Mouse (Mus musculus) adrenal gland, adult (tissue): ENCODE measurements around the gene Ccdc155.
"Not testable (repeated sequence)": the region's sequence is repeated elsewhere in the genome, so short reads cannot be mapped to it uniquely, and the experiment has no call there.

ENCODE experiments used
- DNase-seq, 2 experiments: peaks; one replicate each; pipeline ENCODE4 v3.0.0; 2022 to 2023; ENCODE audit warnings: low spot score in 1 of 2; ENCODE audit not compliant: inconsistent age in 2 of 2

Gene Ccdc155

DNA sequence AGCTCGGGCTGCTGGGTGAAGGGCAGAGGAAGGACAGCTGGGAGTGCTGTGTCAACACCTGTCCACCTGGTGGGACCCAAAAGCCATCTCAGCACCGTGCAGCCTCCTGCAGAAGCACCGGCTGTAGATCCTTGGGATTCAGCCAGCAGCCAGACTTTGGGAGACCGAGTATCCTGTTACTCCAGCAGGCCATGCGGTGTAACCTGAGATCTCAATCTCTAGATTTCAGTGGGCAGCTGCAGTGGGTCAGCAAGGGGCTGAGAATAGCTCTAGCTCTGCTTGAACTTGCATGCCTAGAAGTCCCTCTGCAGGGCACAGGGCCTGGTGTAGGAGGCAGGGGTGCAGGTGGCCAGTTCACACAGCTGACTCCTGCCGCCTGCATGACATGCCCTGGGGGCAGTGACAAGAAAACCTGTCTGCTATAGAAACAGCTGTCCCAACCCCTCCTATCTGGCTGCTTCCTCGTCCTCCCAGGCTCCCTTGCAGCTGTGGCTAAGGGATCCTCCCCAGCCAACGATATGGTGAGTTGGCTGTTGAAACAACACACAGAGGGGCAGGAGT lies 12.8 kb downstream of the Ccdc155 start:
- DNase-seq = no peak

DNA sequence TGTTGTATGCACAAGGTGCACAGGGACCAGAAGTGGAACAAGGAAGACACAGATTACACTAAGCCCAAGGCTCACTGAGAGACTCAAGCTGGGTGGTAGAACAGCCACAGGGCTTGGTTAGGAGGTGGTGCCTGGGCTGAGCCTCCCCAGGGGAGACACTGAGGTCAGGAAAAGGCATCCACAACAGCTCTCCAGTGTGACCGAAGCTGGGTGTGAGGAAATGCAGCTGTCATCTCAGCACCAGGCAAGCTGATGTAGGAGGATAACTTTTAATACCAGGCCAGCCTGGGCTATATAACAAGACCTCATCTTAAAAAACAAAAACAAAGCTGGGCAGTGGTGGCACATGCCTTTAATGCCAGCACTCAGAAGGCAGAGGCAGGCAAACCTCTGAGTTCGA lies 13.5 kb downstream of the Ccdc155 start:
- no peak for DNase-seq

DNA sequence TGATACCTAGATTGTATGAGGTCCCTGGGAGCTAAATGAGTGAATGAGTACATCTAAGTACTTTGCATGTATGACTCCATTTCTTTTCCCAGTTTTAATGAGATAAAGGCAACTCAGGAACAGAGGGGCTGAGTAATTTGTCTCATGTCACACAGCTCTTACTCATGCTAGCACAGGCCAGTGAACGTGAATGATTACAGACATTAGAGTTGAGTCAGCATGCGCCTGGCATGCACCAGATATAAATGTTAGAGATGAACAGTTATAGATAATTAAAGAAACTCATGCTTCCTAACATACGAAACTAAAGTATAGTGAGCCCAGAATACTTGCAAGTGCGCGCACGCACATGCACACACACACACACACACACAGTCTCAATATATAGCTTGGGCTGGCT lies 14.5 kb downstream of the Ccdc155 start:
- no peak for DNase-seq

DNA sequence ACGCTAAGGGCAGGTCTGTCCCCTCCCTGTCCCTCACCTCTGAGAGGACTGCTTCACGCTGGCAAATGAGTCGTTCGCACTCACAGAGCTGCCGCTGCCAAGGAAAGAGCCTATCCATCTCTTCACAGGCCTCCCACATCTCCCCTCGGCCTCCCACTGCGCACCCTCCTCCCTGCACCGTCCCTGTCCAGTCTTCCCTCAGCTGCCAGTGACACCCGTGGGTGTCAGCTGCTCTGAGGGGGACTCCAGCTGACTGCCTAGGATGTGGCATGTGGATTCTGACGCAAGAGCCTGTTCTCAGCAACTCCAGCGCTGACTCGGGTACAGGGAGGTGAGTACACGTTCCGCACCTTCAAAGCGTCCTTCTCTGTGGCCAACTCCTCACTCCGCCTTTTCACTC lies 15.1 kb downstream of the Ccdc155 start:
- no peak for DNase-seq

DNA sequence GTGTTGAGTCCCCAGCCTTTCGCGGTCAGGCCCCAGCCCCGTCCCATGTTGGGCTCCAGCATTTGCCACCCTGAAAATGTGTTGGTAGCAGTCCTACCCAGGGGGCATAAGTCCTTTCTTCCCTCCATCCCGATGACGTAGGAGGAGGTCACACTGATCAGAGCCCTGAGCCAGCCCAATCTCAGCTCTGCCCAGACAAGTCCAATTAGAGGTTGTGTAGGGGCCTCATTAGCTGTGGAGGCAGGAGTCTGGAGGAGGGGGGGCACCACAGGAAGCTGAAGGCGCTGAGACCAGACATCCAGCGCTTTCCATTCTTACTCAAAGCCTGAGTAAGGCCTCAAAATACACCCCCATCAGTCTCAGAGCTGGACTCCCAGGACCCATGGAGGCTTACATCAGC lies 18.8 kb downstream of the Ccdc155 start:
- DNase-seq = no peak

DNA sequence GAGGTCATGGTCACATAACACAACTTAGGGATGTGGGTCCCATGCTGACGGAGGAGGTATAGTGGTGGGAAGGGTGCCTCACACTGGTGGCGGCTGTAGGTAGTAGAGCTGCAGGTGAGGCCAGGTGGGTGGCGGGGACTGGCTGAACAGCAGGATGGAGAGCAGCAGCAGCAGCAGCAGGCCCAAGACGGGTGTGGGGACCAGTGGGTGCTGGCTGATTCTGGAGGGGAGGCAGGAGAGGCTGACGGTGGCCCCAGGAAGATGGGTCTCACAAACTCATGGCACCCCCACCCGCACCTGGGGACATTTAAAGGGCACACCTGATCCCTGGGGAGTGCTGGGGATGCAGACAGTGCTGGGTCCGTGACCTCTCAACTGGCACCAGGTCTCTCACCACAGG lies 21.0 kb downstream of the Ccdc155 start:
- no peak for DNase-seq

DNA sequence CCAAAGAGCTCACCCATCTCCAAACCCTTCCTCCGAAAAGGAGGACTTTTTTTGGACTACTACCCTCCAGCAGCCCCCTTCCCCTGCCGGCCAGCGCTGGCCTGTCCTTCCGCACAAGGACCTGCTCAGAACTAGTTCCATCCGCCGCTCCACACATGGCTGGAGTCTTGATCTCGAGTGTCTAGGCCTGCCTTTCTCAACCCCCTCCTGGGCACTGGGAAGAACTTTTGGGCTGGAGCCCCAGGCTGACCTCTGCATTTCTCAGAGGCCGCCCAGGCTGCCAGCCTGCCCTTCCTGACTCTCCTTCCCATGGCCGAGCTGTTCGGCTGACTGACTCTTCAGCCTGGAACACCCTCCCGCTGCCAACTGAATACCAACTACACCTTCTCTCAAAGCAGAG lies 22.1 kb downstream of the Ccdc155 start:
- DNase-seq = no peak

DNA sequence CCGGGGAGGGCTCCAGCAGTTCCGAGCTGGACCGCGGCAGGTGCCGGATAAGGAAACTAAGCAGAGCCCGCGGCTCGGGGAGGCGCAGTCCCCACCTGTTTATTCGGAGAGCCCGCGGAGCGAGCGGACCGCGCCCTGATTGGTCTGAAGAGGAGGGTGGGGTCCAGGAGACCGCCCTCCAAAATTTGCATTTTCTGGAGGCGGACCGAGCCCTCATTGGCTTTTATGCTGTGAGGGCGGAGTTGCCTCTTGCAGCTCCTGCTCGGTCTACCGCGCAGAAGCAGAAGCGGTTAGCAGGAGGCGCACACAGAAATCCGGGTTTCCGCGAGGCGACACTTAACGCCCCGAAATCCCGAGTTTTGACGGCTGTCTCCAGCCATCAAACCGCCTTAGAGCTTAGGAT lies 22.5 kb downstream of the Ccdc155 start:
- peak; percentile 91 to 95 for DNase-seq

DNA sequence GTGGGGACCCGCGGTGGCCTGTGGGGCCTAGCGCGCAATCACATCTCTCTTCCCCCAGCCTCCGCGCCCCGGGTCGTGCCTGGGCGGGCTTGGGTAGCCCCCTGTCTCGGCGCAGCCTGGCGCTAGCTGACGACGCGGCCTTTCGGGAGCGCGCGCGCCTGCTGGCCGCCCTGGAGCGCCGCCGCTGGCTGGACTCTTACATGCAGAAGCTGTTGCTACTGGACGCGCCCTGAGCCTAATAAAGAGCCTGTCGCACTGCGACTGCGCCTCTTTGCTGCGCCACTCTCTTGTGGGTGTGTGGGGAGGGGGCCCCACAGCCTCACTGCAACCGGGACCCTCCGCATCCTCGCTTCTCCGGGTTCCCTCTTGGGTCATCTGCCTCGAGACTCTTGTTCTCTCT lies 23.2 kb downstream of the Ccdc155 start:
- no peak for DNase-seq

DNA sequence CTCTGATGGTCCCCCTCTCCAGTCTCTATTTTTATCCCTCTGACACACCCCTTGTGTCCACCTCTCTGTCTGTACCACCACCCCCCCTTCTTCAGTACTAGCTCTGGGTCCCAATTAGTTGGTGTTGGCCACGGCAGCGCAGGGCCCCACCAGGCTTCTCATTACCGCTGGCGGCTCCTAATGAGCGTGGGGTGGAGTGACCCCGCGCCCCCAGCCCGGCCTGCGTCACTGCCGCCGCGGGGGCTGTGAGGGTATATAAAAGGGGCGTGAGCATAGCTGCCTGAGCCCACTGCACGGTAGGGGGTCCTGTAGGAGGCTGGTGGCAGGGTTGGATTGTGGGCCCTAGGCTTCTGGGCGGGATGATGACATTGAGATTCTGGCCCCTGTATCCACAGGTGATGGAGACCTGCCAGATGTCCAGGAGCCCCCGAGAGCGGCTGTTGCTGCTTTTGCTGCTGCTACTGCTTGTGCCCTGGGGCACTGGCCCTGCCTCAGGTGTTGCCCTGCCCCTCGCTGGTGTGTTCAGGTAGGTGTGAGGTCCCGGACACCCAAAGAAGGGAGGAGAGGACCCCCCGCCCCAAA lies 23.7 kb downstream of the Ccdc155 start, which contains the start of gene Pth2:
TSS of gene Pth2 (plus strand) at position 100 of the 582 bp plus-strand sequence.
- DNase-seq = no peak

DNA sequence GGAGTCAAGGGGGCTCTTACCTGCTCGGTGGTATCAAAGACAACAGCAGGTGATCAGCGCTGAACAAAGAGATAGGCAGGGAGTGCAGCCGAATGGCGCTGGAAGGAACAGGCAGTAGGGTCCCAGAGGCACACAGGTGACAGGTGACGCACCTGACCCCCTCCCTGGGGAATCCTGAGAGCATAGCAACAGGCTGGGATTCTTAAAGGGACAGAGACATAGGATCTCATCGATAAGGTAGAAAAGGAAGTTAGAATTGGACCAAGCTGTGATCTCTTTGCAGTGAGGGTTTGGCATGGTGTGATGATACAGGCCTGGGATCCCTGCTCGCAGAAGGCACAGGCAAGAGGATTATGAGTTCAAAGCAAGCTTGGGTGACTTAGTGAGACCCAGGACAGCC lies 25.2 kb downstream of the Ccdc155 start, which contains the start of gene Gfy:
TSS of gene Gfy (minus strand) at position 101 of the 400 bp plus-strand sequence.
- DNase-seq = no peak

DNA sequence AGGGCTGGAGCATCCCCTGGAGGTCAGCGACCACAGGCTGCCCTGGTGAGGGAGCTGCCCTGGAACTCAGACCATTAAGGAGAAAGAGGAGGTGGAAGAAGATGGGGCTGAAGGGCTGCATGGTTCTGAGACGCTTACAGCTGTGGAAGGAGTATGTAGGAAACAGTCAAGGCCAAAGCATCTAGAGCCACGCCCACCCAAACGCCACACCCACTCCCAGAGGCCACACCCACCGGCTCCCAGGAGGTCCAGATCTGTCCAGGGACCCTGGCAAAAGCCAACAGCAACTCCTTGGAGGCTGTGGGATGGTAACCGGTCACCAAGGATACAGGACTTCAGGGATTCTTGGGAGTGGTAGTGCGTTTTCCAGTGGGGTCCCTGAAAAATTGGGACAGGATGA lies 26.1 kb downstream of the Ccdc155 start:
- no peak for DNase-seq

DNA sequence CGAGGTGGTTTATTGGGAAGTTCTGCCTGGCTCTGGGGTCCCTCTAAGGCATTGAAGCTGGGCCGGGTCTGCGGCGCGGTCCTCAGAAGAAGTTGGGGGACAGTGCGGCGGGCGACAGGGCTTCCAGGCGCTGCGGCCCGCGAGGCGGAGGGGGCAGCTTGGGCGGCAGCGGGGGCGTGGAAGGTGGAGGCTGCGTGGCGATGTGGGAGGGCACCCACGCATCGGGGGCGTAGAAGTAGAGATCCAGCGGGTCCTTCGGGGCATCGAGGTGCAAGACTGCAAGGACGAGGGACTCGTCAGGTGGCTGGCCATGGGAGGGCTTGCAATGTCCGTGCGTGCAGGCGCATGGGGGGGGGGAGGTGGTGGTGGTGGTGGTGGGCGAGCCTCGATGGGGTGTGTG lies 28.3 kb downstream of the Ccdc155 start:
- no peak for DNase-seq

DNA sequence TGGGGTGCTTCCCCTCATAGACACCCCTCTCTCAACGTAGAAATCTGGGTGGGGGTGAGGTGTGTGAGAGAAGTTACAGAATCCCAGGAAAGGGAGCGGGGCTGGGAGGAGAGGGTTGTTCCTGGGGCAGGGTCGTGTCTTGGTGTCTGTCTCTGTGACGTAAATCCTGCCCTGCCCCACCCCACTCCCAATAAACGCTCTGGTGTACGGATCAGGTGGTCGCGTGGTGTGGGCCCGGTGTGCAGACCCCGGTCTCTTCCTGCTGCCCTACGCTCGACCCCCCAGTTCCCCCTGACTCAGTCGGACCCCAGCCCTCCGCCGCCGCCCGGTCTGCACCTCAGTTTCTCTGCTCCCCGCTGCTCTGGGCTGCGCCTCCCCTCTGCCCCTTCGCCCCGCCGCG lies 28.8 kb downstream of the Ccdc155 start:
- no peak for DNase-seq

DNA sequence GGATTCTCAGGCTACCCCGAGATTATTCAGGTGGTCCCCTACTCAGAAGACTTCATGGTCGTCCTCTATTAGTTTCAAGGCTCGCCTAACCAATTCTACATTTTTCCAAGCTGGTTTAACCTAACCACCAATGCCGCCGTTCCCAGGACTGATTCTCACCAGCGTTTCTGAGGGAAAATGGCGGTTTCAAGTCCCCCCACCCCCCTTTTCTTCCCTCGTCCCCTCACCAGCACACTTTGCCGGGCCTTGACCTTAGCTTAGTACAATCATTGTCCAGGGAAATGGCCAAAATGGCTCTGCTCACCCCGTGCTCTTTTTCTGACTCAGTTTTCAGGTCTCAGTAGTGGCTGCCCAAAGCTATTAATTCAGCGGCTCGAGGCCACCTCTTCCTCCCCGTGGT lies 29.3 kb downstream of the Ccdc155 start:
- no peak for DNase-seq

DNA sequence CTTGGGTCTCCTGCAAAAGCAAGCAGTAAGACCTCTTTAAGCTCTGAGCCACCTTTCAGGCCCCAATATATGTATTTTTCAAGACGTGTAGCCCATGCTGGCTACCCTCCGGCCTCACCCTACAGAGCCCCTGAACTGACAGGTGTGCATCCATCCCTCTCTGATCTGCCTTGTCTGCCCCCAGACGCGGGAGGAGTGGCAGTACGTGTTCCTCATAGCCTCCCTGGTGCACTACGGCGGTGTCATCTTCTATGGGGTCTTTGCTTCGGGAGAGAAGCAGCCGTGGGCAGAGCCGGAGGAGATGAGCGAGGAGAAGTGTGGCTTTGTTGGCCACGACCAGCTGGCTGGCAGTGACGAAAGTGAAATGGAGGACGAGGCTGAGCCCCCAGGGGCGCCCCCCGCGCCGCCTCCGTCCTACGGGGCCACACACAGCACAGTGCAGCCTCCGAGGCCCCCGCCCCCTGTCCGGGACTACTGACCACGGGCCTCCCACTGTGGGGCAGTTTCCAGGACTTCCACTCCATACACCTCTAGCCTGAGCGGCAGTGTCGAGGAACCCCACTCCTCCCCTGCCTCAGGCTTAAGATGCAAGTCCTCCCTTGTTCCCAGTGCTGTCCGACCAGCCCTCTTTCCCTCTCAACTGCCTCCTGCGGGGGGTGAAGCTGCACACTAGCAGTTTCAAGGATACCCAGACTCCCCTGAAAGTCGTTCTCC lies 30.0 kb downstream of the Ccdc155 start:
- no peak for DNase-seq

DNA sequence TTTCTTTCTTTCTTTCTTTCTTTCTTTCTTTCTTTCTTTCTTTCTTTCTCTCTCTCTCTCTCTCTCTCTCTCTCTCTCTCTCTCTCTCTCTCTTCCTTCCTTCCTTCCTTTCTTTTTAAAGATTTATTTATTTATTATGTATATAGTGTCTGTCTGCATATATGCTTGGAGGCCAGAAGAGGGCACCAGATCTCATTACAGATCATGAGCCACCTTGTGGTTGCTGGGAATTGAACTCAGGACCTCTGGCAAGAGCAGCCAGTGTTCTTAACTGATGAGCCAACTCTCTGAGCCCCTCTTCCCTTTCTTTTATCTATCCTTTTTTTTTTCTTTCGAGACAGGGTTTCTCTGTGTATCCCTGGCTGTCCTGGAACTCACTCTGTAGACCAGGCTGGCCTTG lies 30.9 kb downstream of the Ccdc155 start:
- DNase-seq = not testable (repeated sequence)

DNA sequence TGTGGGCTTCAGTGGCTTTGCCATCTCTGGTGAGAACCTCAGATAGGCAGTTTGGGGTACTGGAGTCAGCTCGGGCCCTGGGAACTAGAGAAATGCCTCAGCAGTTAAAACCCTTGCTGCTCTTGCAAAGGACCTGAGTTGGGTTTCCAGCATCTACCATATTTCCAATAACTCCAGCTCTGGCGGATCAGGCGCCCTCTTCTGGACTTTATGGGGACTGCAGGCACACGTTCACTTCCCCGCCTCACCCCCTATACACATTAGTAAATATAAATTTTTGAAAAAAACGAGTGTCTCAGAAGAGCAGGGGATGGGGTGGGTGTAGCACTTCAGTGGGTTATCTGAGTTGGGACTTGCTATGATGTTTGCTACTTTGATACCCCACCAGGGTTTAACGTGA lies 31.7 kb downstream of the Ccdc155 start:
- DNase-seq = no peak

DNA sequence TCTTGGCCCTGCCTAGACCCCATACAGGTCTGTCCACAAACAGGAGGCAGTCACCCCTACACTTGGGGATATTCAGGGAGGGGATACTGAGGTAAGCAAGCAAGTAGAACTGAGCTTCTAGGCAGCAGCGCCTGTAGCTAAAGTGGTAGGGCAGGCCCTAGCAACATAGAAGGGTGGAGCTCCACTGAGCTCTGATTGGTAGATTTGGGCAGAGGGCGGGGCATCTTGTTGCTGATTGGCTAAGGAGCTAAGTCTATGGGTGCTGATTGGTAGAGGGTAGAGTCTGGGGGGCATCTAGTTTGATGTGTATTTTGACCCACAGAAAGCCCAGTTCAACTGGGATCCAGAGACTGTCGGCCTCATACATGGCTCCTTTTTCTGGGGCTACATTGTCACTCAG lies 35.2 kb downstream of the Ccdc155 start:
- no peak for DNase-seq

DNA sequence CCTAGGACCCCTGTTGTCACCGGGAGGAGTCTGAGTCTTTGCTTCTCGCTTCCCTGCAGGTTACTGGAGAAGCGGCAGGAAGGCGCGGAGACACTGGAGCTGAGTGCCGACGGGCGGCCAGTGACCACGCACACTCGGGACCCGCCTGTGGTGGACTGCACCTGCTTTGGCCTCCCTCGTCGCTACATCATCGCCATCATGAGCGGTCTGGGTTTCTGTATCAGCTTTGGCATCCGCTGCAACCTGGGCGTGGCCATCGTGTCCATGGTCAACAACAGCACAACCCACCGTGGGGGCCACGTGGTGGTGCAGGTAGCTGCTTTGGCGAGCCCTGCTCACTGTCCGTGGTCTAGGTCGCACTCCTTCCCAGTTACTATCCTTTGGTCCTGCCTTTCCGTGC lies 36.0 kb downstream of the Ccdc155 start:
- DNase-seq = no peak

DNA sequence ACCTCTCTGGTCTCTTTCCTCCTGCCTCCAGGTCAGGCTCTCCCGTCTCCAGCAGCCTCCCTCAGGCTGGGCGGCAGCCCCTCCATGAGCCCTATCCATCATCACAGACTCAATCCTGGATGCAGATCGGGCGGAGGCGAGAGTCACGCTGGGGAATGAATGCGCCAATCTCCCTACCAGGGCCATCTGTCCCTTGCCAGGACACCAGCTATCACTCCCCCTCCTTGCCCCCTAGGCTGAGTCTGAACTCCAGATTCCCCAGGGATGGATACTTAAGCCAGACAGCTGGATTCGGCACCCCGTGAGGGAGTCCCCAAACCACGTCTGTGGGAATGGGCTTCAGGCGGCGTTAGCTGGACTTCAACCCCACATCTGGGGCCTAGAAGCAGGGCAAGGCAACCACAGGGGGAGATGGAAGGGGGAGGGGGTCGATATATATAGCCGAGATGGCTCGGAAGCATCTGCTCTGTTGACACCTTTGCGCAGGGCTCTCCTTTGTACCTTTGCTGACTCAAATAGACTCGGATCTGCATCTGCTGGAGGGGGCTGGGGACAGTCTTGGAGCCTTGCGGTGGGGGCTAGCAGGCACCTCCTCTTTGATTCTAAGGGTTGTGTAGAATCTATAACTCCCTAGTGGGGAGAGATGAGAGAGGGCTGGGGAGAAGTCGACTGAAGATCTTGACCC lies 36.8 kb downstream of the Ccdc155 start:
- no peak for DNase-seq

DNA sequence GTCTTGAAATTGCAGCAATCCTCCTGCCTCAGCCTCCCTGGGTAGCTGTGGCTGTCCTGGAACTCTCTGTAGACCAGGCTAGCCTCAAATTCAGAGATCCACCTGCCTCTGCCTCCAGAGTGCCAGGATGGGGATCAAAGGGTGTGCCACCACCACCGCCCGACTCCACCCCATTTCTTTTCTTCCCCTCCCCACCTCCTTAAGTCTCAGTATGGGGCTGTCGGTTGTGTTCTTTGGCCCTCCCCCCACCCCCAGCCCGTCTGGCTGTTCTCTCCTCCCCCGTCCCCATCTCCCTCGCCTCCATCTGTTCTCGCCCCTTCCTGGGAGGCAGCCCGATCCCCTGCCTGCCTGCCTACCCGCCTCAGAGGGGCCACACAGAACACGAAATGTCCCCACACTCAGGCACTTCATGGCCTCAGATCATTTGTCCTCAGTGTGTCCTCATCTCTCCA lies 37.7 kb downstream of the Ccdc155 start:
- DNase-seq = no peak
